Mouse (Mus musculus) cortical plate, adult 2 months (tissue): ENCODE data around the gene Cxcr4.

Experiments used
- CTCF ChIP-seq: fragments of 200-500 bp; IDR thresholded peaks from 2 replicates; pipeline ENCODE4 v1.5.1; 2011; ENCODE audit warnings: mild to moderate bottlenecking, control low read depth, low read length; ENCODE audit not compliant: insufficient read depth; ENCODE audit errors: extremely low read depth
- POLR2A ChIP-seq: fragments of 200-500 bp; IDR thresholded peaks from 2 replicates; pipeline ENCODE4 v1.6.1; 2011; ENCODE audit warnings: mild to moderate bottlenecking, low read length, control low read depth; ENCODE audit not compliant: insufficient read depth; ENCODE audit errors: extremely low read depth

GRCm38 (mm10) chr1:128580321-128580720 lies 11.8 kb downstream of the Cxcr4 start:
- TF ChIP-seq CTCF (no peak), POLR2A (no peak)
